Mouse (Mus musculus) ES-E14 (cell line): Measurements from ENCODE around the gene Gm4763. TPM values are rescaled to one million over a fixed set of nuclear protein-coding genes. Genes with fewer than 3 reads are reported as not detected.
"Not testable (repeated sequence)": the region's sequence is repeated elsewhere in the genome, so short reads cannot be mapped to it uniquely, and the experiment has no call there.

Source experiments
- DNase-seq: peaks from one replicate; pipeline ENCODE4 v3.0.0-alpha.2; 2013; ENCODE audit warnings: low read depth, low spot score
- H3K27ac ChIP-seq: 2 replicates; pipeline ENCODE4 v1.5.1; 2012; ENCODE audit warnings: low read depth, mild to moderate bottlenecking, low read length, moderate library complexity, mixed read lengths; ENCODE audit not compliant: poor library complexity, insufficient read depth, severe bottlenecking
- H3K36me3 ChIP-seq: 2 replicates; pipeline ENCODE4 v1.6.1; 2012; ENCODE audit warnings: mild to moderate bottlenecking, low read length, moderate library complexity, mixed read lengths; ENCODE audit not compliant: control insufficient read depth, poor library complexity, insufficient read depth, severe bottlenecking
- H3K4me1 ChIP-seq, 2 experiments: fragments of 150-350 bp in 1 of 2; sonication (generic) in 1 of 2; 2 replicates each; pipeline ENCODE4 v1.6.1; 2012; ENCODE audit warnings: low read length in 2 of 2, mild to moderate bottlenecking in 1 of 2, mixed read lengths in 1 of 2; ENCODE audit not compliant: control insufficient read depth in 2 of 2, insufficient read depth in 2 of 2, poor library complexity in 1 of 2
- H3K4me3 ChIP-seq, 2 experiments: fragments of 150-350 bp in 1 of 2; sonication (generic) in 1 of 2; 2 replicates each; pipeline ENCODE4 v1.5.1; 2012; ENCODE audit warnings: low read length in 2 of 2, low read depth in 1 of 2, mild to moderate bottlenecking in 1 of 2, mixed read lengths in 1 of 2; ENCODE audit not compliant: insufficient read depth in 1 of 2, poor library complexity in 1 of 2, severe bottlenecking in 1 of 2
- H3K9ac ChIP-seq: 2 replicates; pipeline ENCODE4 v1.6.1; 2012; ENCODE audit warnings: low read depth, mild to moderate bottlenecking, low read length, mixed read lengths; ENCODE audit not compliant: poor library complexity, insufficient read depth, severe bottlenecking
- H3K9me3 ChIP-seq: fragments of 150-350 bp; sonication (generic); 2 replicates; pipeline ENCODE4 v1.6.1; 2012; ENCODE audit warnings: low read depth, mild to moderate bottlenecking, low read length; ENCODE audit not compliant: control insufficient read depth, insufficient read depth
- CHD2 ChIP-seq: IDR thresholded peaks from 2 replicates; pipeline ENCODE4 v1.6.1; 2014; ENCODE audit warnings: mild to moderate bottlenecking, low read depth, low read length, inconsistent platforms
- HCFC1 ChIP-seq: IDR thresholded peaks from 2 replicates; pipeline ENCODE4 v1.6.1; 2012; ENCODE audit warnings: low read length, inconsistent platforms, borderline replicate concordance; ENCODE audit not compliant: insufficient read depth
- MAFK ChIP-seq: IDR thresholded peaks from 2 replicates; pipeline ENCODE4 v1.6.1; 2014; ENCODE audit warnings: mild to moderate bottlenecking, low read depth, low read length, inconsistent platforms; ENCODE audit not compliant: insufficient read depth
- ZC3H11A ChIP-seq: IDR thresholded peaks from 2 replicates; pipeline ENCODE4 v1.6.1; 2012; ENCODE audit warnings: low read depth, mild to moderate bottlenecking, inconsistent platforms, low read length, borderline replicate concordance
- ZNF384 ChIP-seq: IDR thresholded peaks from 2 replicates; pipeline ENCODE4 v1.6.1; 2012; ENCODE audit warnings: low read depth, low read length, inconsistent platforms
- in situ Hi-C, 2 experiments: fragments of 600-800 bp; cut with MboI; formaldehyde crosslinking; loops; one replicate each; pipeline ENCODE4 v1.15.1; 2025; ENCODE audit warnings: low sequenced_read_pairs in 2 of 2, inconsistent platforms in 1 of 2; ENCODE audit not compliant: unreplicated experiment in 2 of 2
- total RNA-seq: library from RNA; depleted of rRNA; stranded (reverse); fragments of 300-350 nt; gene quantifications from 2 replicates; pipeline ENCODE4 v1.2.3, GENCODE M21; 2012

Gm4763 gene
- total RNA-seq, 1 experiment, result not detected

GRCm38 (mm10) chr7:24750695-24751094, 24.0 kb upstream of the Gm4763 start:
- H3K9me3 ChIP-seq, result no peaks in the 10 kb centered on the region
- in situ Hi-C loops, result no loop called here
- H3K4me3 ChIP-seq, result no peak overlapping the region
- TF ChIP-seq ZC3H11A (no peak), CHD2 (no peak), ZNF384 (no peak), MAFK (no peak), HCFC1 (no peak)
- DNase-seq, result no peak
- H3K36me3 ChIP-seq, result no peaks in the 10 kb centered on the region
- H3K4me1 ChIP-seq, result no peaks in the 10 kb centered on the region
- no peak overlapping the region for H3K27ac ChIP-seq
- no peak overlapping the region for H3K9ac ChIP-seq

GRCm38 (mm10) chr7:24735970-24736670, 9.4 kb upstream of the Gm4763 start:
- Histone ChIP-seq H3K9ac (no peak overlapping the region), H3K4me1 (no peaks in the 10 kb centered on the region), H3K4me3 (no peak overlapping the region), H3K9me3 (no peaks in the 10 kb centered on the region), H3K36me3 (no peaks in the 10 kb centered on the region), H3K27ac (no peak overlapping the region)
- no peak for TF ChIP-seq MAFK
- no peak for TF ChIP-seq CHD2
- TF ChIP-seq ZC3H11A, result no peak
- TF ChIP-seq ZNF384, result no peak
- no peak for TF ChIP-seq HCFC1
- DNase-seq, result no peak
- in situ Hi-C loops, result no loop called here

GRCm38 (mm10) chr7:24715039-24715438, 11.7 kb downstream of the Gm4763 start:
- no peak overlapping the region for H3K4me3 ChIP-seq
- no peaks in the 10 kb centered on the region for H3K36me3 ChIP-seq
- in situ Hi-C loops, result no loop called here
- no peak overlapping the region for H3K9ac ChIP-seq
- H3K27ac ChIP-seq, result no peak overlapping the region
- TF ChIP-seq CHD2 (no peak), HCFC1 (no peak), ZC3H11A (no peak), ZNF384 (no peak), MAFK (no peak)
- H3K4me1 ChIP-seq, result no peaks in the 10 kb centered on the region
- H3K9me3 ChIP-seq, result no peaks in the 10 kb centered on the region
- DNase-seq, result no peak

- in situ Hi-C loops, result no loop called here
- no peak within 1 kb of the TSS for H3K9ac ChIP-seq
These were observed 17.8 kb downstream of the Gm4763 start, which contains the start of gene BC049730 for GRCm38 (mm10) chr7:24708832-24709292. Gene BC049730, plus strand, starts transcription at chr7:24709242.

GRCm38 (mm10) chr7:24702841-24703240, 23.9 kb downstream of the Gm4763 start:
- H3K27ac ChIP-seq, DNase-seq, H3K4me1 ChIP-seq, H3K9me3 ChIP-seq, H3K9ac ChIP-seq, H3K4me3 ChIP-seq, in situ Hi-C loops, H3K36me3 ChIP-seq: not testable (repeated sequence)

More at GRCm38 (mm10) chr7:24708832-24709292, 17.8 kb downstream of the Gm4763 start, which contains the start of gene BC049730:
- H3K9me3 ChIP-seq, result no peaks in the 10 kb centered on the region
- H3K27ac ChIP-seq, result no peak within 1 kb of the TSS
- no peaks in the 10 kb centered on the region for H3K4me1 ChIP-seq
- no peak for DNase-seq
- TF ChIP-seq ZNF384 (no peak), MAFK (no peak), ZC3H11A (no peak), CHD2 (no peak), HCFC1 (no peak)
- H3K4me3 ChIP-seq, result no peak within 1 kb of the TSS
- no peaks in the 10 kb centered on the region for H3K36me3 ChIP-seq

- in situ Hi-C loops, H3K9ac ChIP-seq, DNase-seq, H3K4me1 ChIP-seq, H3K27ac ChIP-seq, H3K4me3 ChIP-seq, H3K9me3 ChIP-seq, H3K36me3 ChIP-seq: not testable (repeated sequence)
These were observed 28.8 kb downstream of the Gm4763 start for GRCm38 (mm10) chr7:24697891-24698290.

GRCm38 (mm10) chr7:24692693-24693092, 34.0 kb downstream of the Gm4763 start:
- H3K9me3 ChIP-seq, H3K36me3 ChIP-seq, H3K4me1 ChIP-seq, H3K27ac ChIP-seq, DNase-seq, H3K4me3 ChIP-seq, H3K9ac ChIP-seq, in situ Hi-C loops: not testable (repeated sequence)
